Mouse (Mus musculus) layer of hippocampus, postnatal 14 days (tissue): ENCODE data around the gene Cdc20b. TPM values are rescaled to one million over a fixed set of nuclear protein-coding genes. Genes with fewer than 3 reads are reported as not detected.
A peak's percentile ranks its signal among the peaks of the same experiment; 100 is the strongest.
"Not testable (repeated sequence)": the region's sequence is repeated elsewhere in the genome, so short reads cannot be mapped to it uniquely, and the experiment has no call there.

Experiments
- DNase-seq, 2 experiments: peaks; one replicate each; pipeline ENCODE4 v3.0.0; 2021 to 2022; ENCODE audit warnings: low spot score in 2 of 2, mixed read lengths in 1 of 2
- long read RNA-seq, 2 experiments: library from polyadenylated mRNA; stranded (forward); transcript quantifications; one replicate each; pipeline ENCODE4 v2.0.0; 2021
- total RNA-seq, 2 experiments: library from RNA; stranded (reverse); gene quantifications; 2 replicates each; pipeline ENCODE4 v1.2.3; 2021

The Cdc20b gene
- total RNA-seq = under 1 TPM in 1 of 2 experiments, not detected in 1; 0.21 TPM
- long read RNA-seq, experiment 1, partial matches to known transcripts = 0 of 1 reads
- long read RNA-seq, experiment 1, other reads (novel, unspliced or antisense) = 1 of 1 reads
- long read RNA-seq, experiment 2 = 0 reads

- DNase-seq = peak in 1 of 2 experiments; percentile 20
These were observed at the start of gene Cdc20b for GRCm38 (mm10) chr13:113034950-113035421. Cdc20b (plus strand) TSS chr13:113035111.

GRCm38 (mm10) chr13:112985605-112986450, 49.1 kb upstream of the Cdc20b start:
- DNase-seq = no peak

- no peak for DNase-seq
These were observed 48.4 kb upstream of the Cdc20b start for GRCm38 (mm10) chr13:112986451-112986950.

- peak; percentile 89 to 96 for DNase-seq
These were observed 47.4 kb upstream of the Cdc20b start, which contains the start of gene Ccno for GRCm38 (mm10) chr13:112987532-112987943. Ccno (plus strand) TSS chr13:112987802.

GRCm38 (mm10) chr13:112987991-112988390, 46.9 kb upstream of the Cdc20b start:
- no peak for DNase-seq

- DNase-seq = no peak
These were observed 46.0 kb upstream of the Cdc20b start for GRCm38 (mm10) chr13:112988866-112989265.

GRCm38 (mm10) chr13:112989541-112989940, 45.4 kb upstream of the Cdc20b start:
- no peak for DNase-seq

GRCm38 (mm10) chr13:112990346-112990745, 44.6 kb upstream of the Cdc20b start:
- DNase-seq = no peak

- no peak for DNase-seq
These were observed 41.3 kb upstream of the Cdc20b start, which contains the start of gene Mcidas for GRCm38 (mm10) chr13:112993531-112994152. Mcidas (plus strand) TSS chr13:112993845.

- DNase-seq = peak; percentile 39 to 40
These were observed 40.7 kb upstream of the Cdc20b start for GRCm38 (mm10) chr13:112994191-112994590.

- DNase-seq = no peak
These were observed 38.5 kb upstream of the Cdc20b start for GRCm38 (mm10) chr13:112996407-112996806.

- no peak for DNase-seq
These were observed 37.5 kb upstream of the Cdc20b start for GRCm38 (mm10) chr13:112997369-112997768.

- DNase-seq = no peak
These were observed 36.3 kb upstream of the Cdc20b start for GRCm38 (mm10) chr13:112998427-112999201.

GRCm38 (mm10) chr13:113000090-113000489, 34.8 kb upstream of the Cdc20b start:
- no peak for DNase-seq

- no peak for DNase-seq
These were observed 34.2 kb upstream of the Cdc20b start for GRCm38 (mm10) chr13:113000576-113001318.

- DNase-seq = no peak
These were observed 22.2 kb upstream of the Cdc20b start for GRCm38 (mm10) chr13:113012683-113013082.

- not testable (repeated sequence) for DNase-seq
These were observed 21.5 kb upstream of the Cdc20b start for GRCm38 (mm10) chr13:113013174-113013953.

GRCm38 (mm10) chr13:113021521-113021920, 13.4 kb upstream of the Cdc20b start:
- DNase-seq = no peak

- DNase-seq = no peak
These were observed 12.4 kb upstream of the Cdc20b start for GRCm38 (mm10) chr13:113022467-113022866.
